Mouse (Mus musculus) lung, adult 2 months (tissue): ENCODE measurements around the gene Zfp524.

Source experiments
- CTCF ChIP-seq: fragments of 200-500 bp; IDR thresholded peaks from 2 replicates; pipeline ENCODE4 v1.5.1; 2011; ENCODE audit warnings: mild to moderate bottlenecking, low read length, control low read depth; ENCODE audit not compliant: insufficient read depth
- POLR2A ChIP-seq: fragments of 200-500 bp; IDR thresholded peaks from 2 replicates; pipeline ENCODE4 v1.6.1; 2011; ENCODE audit warnings: low read depth, mild to moderate bottlenecking, control low read depth, low read length, borderline replicate concordance; ENCODE audit errors: extremely low read depth

DNA sequence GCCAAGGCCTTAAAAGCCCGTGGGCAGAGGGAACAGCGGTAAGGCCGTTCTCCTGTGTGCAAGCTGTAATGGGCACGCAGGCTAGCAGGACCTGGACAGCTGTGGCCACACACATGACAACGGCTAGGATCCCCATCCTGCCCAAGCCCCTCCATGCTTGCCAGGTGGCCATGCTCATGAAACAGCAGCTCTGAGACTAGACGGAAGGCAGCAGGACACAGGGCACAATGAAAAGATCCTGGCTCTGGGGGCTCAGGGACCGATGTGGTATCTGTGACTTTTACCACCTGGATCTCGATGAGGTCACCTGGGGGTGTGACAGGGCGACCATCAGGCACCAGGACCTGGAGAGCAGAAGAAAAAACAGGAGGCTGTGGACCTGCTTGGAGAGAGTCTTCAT is 21.9 kb downstream of the Zfp524 start:
- no peak for TF ChIP-seq CTCF
- TF ChIP-seq POLR2A, result no peak
